Mouse (Mus musculus) heart, postnatal 0 days (tissue): ENCODE measurements around the gene Spred2.

ENCODE experiments used
- CTCF ChIP-seq: IDR thresholded peaks from 2 replicates; pipeline ENCODE4 v1.5.1; 2016; ENCODE audit warnings: antibody characterized with exemption, control low read depth, low read depth
- EP300 ChIP-seq: IDR thresholded peaks from 2 replicates; pipeline ENCODE4 v1.6.1; 2016; ENCODE audit warnings: antibody characterized with exemption, low read depth

DNA sequence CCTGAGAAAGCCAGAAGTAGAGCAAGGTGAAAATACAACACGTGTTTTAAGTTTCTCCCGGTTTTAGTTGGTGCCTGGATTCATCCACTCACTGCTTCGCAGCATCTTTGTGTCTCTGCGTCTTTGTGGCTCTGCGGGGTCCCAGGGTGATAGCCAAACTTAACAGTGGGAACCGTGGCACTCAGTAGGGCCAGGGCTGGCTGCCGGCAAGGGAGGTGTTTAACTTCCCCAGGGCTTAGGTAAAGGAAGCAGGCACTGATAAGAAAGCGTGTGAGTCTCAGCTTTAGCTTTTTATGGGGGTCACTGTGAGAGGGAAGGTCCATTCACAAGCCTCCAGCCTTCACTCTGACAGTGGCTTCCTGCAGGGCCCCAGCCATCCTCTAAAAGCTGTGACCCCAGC lies 28.8 kb downstream of the Spred2 start:
- TF ChIP-seq CTCF (no peak), EP300 (no peak)
